Mouse (Mus musculus) megakaryocyte, embryonic 14.5 days (primary cell): ENCODE measurements around the gene Sdhc. TPM values are rescaled to one million over a fixed set of nuclear protein-coding genes. Genes with fewer than 3 reads are reported as not detected.

Experiments used
- H3K27me3 ChIP-seq: replicated peaks from 2 replicates; pipeline ENCODE3; 2012; ENCODE audit warnings: inconsistent platforms
- H3K36me3 ChIP-seq: replicated peaks from 2 replicates; pipeline ENCODE3; 2012; ENCODE audit warnings: low read length, inconsistent platforms, mixed read lengths
- H3K4me1 ChIP-seq: 2 replicates; pipeline ENCODE4 v1.6.1; 2012; ENCODE audit warnings: inconsistent platforms
- H3K4me3 ChIP-seq: replicated peaks from 2 replicates; pipeline ENCODE3; 2012; ENCODE audit warnings: moderate library complexity, mild to moderate bottlenecking, inconsistent platforms
- H3K9me3 ChIP-seq: 2 replicates; pipeline ENCODE4 v1.6.1; 2012; ENCODE audit warnings: inconsistent platforms
- FLI1 ChIP-seq: IDR thresholded peaks from 2 replicates; pipeline ENCODE4 v1.6.1; 2012; ENCODE audit warnings: low read length, inconsistent platforms, mixed read lengths
- GATA1 ChIP-seq: IDR thresholded peaks from 3 replicates; pipeline ENCODE4 v1.6.1; 2012; ENCODE audit warnings: mixed read lengths, low read length, inconsistent platforms, borderline replicate concordance
- polyA plus RNA-seq: library from polyadenylated mRNA; stranded (reverse); fragments of >175 nt; gene quantifications from 2 replicates; pipeline ENCODE4 v1.2.3, GENCODE M21; 2012; ENCODE audit warnings: low replicate concordance; ENCODE audit not compliant: insufficient read depth

Gene Sdhc
- polyA plus RNA-seq, 1 experiment: 93.6 TPM

GRCm38 (mm10) chr1:171118996-171119395, 31.4 kb downstream of the Sdhc start:
- TF ChIP-seq FLI1 (no peak), GATA1 (no peak)
- H3K36me3 ChIP-seq: no peaks in the 10 kb centered on the region
- no peak overlapping the region for H3K4me3 ChIP-seq
- no peaks in the 10 kb centered on the region for H3K9me3 ChIP-seq
- peaks cover 65% of the 10 kb centered on the region for H3K4me1 ChIP-seq
- H3K27me3 ChIP-seq: no peaks in the 10 kb centered on the region

GRCm38 (mm10) chr1:171118269-171118684, 32.1 kb downstream of the Sdhc start:
- no peak overlapping the region for H3K4me3 ChIP-seq
- peaks cover 72% of the 10 kb centered on the region for H3K4me1 ChIP-seq
- TF ChIP-seq GATA1 (no peak), FLI1 (no peak)
- no peaks in the 10 kb centered on the region for H3K36me3 ChIP-seq
- H3K27me3 ChIP-seq: no peaks in the 10 kb centered on the region
- no peaks in the 10 kb centered on the region for H3K9me3 ChIP-seq

GRCm38 (mm10) chr1:171116280-171116679, 34.1 kb downstream of the Sdhc start:
- Histone ChIP-seq H3K4me3 (no peak overlapping the region), H3K4me1 (peaks cover 65% of the 10 kb centered on the region), H3K36me3 (no peaks in the 10 kb centered on the region), H3K27me3 (no peaks in the 10 kb centered on the region), H3K9me3 (no peaks in the 10 kb centered on the region)
- TF ChIP-seq FLI1 (no peak), GATA1 (no peak)

- Histone ChIP-seq H3K9me3 (no peaks in the 10 kb centered on the region), H3K27me3 (no peaks in the 10 kb centered on the region), H3K36me3 (no peaks in the 10 kb centered on the region), H3K4me1 (peaks cover 65% of the 10 kb centered on the region), H3K4me3 (peak within 1 kb of the TSS; percentile 92)
- TF ChIP-seq GATA1: no peak
- 0 out of 2 replicates have a peak, but pooled peaks have one; percentile 28 for TF ChIP-seq FLI1
Observed at GRCm38 (mm10) chr1:171113873-171114299, 36.5 kb downstream of the Sdhc start, which contains the start of gene Cfap126. Gene Cfap126, plus strand, starts transcription at chr1:171113918.

GRCm38 (mm10) chr1:171112986-171113385, 37.4 kb downstream of the Sdhc start:
- Histone ChIP-seq H3K4me1 (peaks cover 59% of the 10 kb centered on the region), H3K27me3 (no peaks in the 10 kb centered on the region), H3K9me3 (no peaks in the 10 kb centered on the region), H3K36me3 (no peaks in the 10 kb centered on the region), H3K4me3 (peak overlapping the region; percentile 82)
- TF ChIP-seq FLI1 (no peak), GATA1 (no peak)

GRCm38 (mm10) chr1:171111781-171112575, 38.4 kb downstream of the Sdhc start:
- Histone ChIP-seq H3K4me1 (peaks cover 57% of the 10 kb centered on the region), H3K27me3 (no peaks in the 10 kb centered on the region), H3K36me3 (no peaks in the 10 kb centered on the region), H3K4me3 (peak overlapping the region; percentile 93), H3K9me3 (no peaks in the 10 kb centered on the region)
- TF ChIP-seq FLI1: no peak
- no peak for TF ChIP-seq GATA1

GRCm38 (mm10) chr1:171111020-171111780, 39.2 kb downstream of the Sdhc start:
- no peak for TF ChIP-seq GATA1
- no peak for TF ChIP-seq FLI1

GRCm38 (mm10) chr1:171110659-171111019, 39.8 kb downstream of the Sdhc start:
- TF ChIP-seq GATA1 (no peak), FLI1 (no peak)
- peaks cover 46% of the 10 kb centered on the region for H3K4me1 ChIP-seq

More at GRCm38 (mm10) chr1:171111020-171111780, 39.2 kb downstream of the Sdhc start:
- H3K4me1 ChIP-seq: peaks cover 52% of the 10 kb centered on the region
- H3K36me3 ChIP-seq: no peaks in the 10 kb centered on the region
- H3K9me3 ChIP-seq: no peaks in the 10 kb centered on the region
- H3K4me3 ChIP-seq: peak overlapping the region; percentile 93
- no peaks in the 10 kb centered on the region for H3K27me3 ChIP-seq

GRCm38 (mm10) chr1:171109620-171110019, 40.8 kb downstream of the Sdhc start:
- H3K27me3 ChIP-seq: no peaks in the 10 kb centered on the region
- H3K4me3 ChIP-seq: no peak overlapping the region
- H3K4me1 ChIP-seq: peaks cover 38% of the 10 kb centered on the region
- H3K9me3 ChIP-seq: no peaks in the 10 kb centered on the region
- no peak for TF ChIP-seq FLI1
- no peak for TF ChIP-seq GATA1
- no peaks in the 10 kb centered on the region for H3K36me3 ChIP-seq

More at GRCm38 (mm10) chr1:171110659-171111019, 39.8 kb downstream of the Sdhc start:
- Histone ChIP-seq H3K4me3 (peak overlapping the region; percentile 93), H3K9me3 (no peaks in the 10 kb centered on the region), H3K27me3 (no peaks in the 10 kb centered on the region), H3K36me3 (no peaks in the 10 kb centered on the region)

- Histone ChIP-seq H3K27me3 (peaks cover 2% of the 10 kb centered on the region), H3K4me3 (no peak overlapping the region), H3K9me3 (0 out of 2 replicates have a peak, but pooled peaks cover 3% of the 10 kb centered on the region), H3K4me1 (peaks cover 21% of the 10 kb centered on the region), H3K36me3 (no peaks in the 10 kb centered on the region)
- TF ChIP-seq GATA1: no peak
- TF ChIP-seq FLI1: no peak
Observed at GRCm38 (mm10) chr1:171105226-171105625, 45.2 kb downstream of the Sdhc start.
